Mouse (Mus musculus): ENCODE measurements around the gene Dnajc25. TPM values are rescaled to one million over a fixed set of nuclear protein-coding genes. Genes with fewer than 3 reads are reported as not detected.

Dnajc25 gene
- polyA plus RNA-seq (2012; rRNA removed) (1.4 and 2.4 TPM in 2 replicates), polyA plus RNA-seq (2014; fragmentation: Nextera tagmentation; extraction: Ambion mirVana) (5.4 and 7.1 TPM in 2 replicates)

- Histone ChIP-seq H3K27me3 (ENCODE audit: control insufficient read depth, insufficient read depth, low read length) (no peaks in the 10 kb centered on the region), H3K4me1 (replicated peaks; ENCODE audit: control insufficient read depth in 2 of 2, insufficient read depth in 2 of 2, low read length in 1 of 2) (peaks cover 29 to 41% of the 10 kb centered on the region in 2 experiments), H3K9me3 (ENCODE audit: control insufficient read depth, low read length) (no peaks in the 10 kb centered on the region), H3K27ac (no peak within 1 kb of the TSS), H3K9ac (replicated peaks) (no peak within 1 kb of the TSS), H3K4me3 (ENCODE audit: insufficient read depth in 1 of 2, low read depth in 2 of 2, low read length in 2 of 2) (no peak within 1 kb of the TSS), H3K36me3 (replicated peaks; ENCODE audit: control insufficient read depth, insufficient read depth, low read depth) (no peaks in the 10 kb centered on the region), H3K4me2 (ENCODE audit: low read depth) (no peak within 1 kb of the TSS)
- no peak for ATAC-seq (ENCODE audit: insufficient read depth)
- no peak for DNase-seq (ENCODE audit: low read depth in 3 of 3, low spot score in 3 of 3)
- TF ChIP-seq CTCF (IDR thresholded peaks at IDR 0.05; ENCODE audit: low read depth) (no peak), EP300 (IDR thresholded peaks at IDR 0.05; ENCODE audit: low read depth) (no peak)
- 47% methylated on average over 4 of the region's 4 CpGs for WGBS (ENCODE audit: insufficient replicate concordance)
Observed at GRCm38 (mm10) chr4:58994762-58995161, at the start of gene Dnajc25. Gene Dnajc25, plus strand, starts transcription at chr4:58995062.

DNA sequence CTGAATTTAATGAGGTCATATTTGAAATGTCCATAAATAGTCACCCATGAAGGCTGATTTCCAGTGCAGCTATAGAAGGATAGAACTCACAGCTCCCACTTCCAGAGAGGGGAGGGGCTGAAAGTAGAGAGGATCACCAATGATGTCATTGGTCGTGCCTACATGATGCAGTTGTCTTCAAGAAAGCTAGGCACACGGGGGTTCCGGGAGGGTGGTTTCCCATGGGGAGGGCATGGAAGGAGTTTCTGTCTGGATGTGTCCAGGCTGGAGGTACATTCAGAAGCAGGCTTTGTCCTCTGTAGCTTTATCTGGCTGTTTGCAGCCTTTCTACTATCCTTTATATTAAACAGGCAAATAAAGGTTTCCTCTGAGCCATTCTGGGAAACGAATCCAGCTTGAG is 46.5 kb upstream of the Dnajc25 start:
- 60% methylated on average over 4 of the region's 4 CpGs for WGBS (ENCODE audit: insufficient replicate concordance)
- TF ChIP-seq CTCF (IDR thresholded peaks at IDR 0.05; ENCODE audit: low read depth): no peak
- TF ChIP-seq EP300 (IDR thresholded peaks at IDR 0.05; ENCODE audit: low read depth): no peak
- no peak for DNase-seq (ENCODE audit: low read depth in 3 of 3, low spot score in 3 of 3)

GRCm38 (mm10) chr4:58952630-58953029 is 42.2 kb upstream of the Dnajc25 start:
- DNase-seq (ENCODE audit: low read depth in 3 of 3, low spot score in 3 of 3) (no peak), ATAC-seq (ENCODE audit: insufficient read depth) (no peak)
- no peak overlapping the region for H3K4me3 ChIP-seq (ENCODE audit: insufficient read depth in 1 of 2, low read depth in 2 of 2, low read length in 2 of 2)
- H3K9ac ChIP-seq (replicated peaks): no peak overlapping the region
- 83% methylated on average over 11 of the region's 11 CpGs for WGBS (ENCODE audit: insufficient replicate concordance)
- no peaks in the 10 kb centered on the region for H3K27me3 ChIP-seq (ENCODE audit: control insufficient read depth, insufficient read depth, low read length)
- no peak overlapping the region for H3K27ac ChIP-seq
- no peaks in the 10 kb centered on the region for H3K4me1 ChIP-seq (replicated peaks; ENCODE audit: control insufficient read depth in 2 of 2, insufficient read depth in 2 of 2, low read length in 1 of 2)
- H3K4me2 ChIP-seq (ENCODE audit: low read depth): no peak overlapping the region
- no peaks in the 10 kb centered on the region for H3K36me3 ChIP-seq (replicated peaks; ENCODE audit: control insufficient read depth, insufficient read depth, low read depth)
- TF ChIP-seq EP300 (IDR thresholded peaks at IDR 0.05; ENCODE audit: low read depth): no peak
- no peaks in the 10 kb centered on the region for H3K9me3 ChIP-seq (ENCODE audit: control insufficient read depth, low read length)

More for the DNA sequence above, 46.5 kb upstream of the Dnajc25 start:
- Histone ChIP-seq H3K4me3 (ENCODE audit: insufficient read depth in 1 of 2, low read depth in 2 of 2, low read length in 2 of 2) (no peak overlapping the region), H3K4me2 (ENCODE audit: low read depth) (no peak overlapping the region), H3K27me3 (ENCODE audit: control insufficient read depth, insufficient read depth, low read length) (peaks cover 23% of the 10 kb centered on the region), H3K9ac (replicated peaks) (no peak overlapping the region), H3K9me3 (ENCODE audit: control insufficient read depth, low read length) (no peaks in the 10 kb centered on the region), H3K27ac (no peak overlapping the region), H3K4me1 (replicated peaks; ENCODE audit: control insufficient read depth in 2 of 2, insufficient read depth in 2 of 2, low read length in 1 of 2) (0 out of 4 replicates have a peak, but pooled peaks cover 0 to 2% of the 10 kb centered on the region in 2 experiments), H3K36me3 (replicated peaks; ENCODE audit: control insufficient read depth, insufficient read depth, low read depth) (no peaks in the 10 kb centered on the region)
- no peak for ATAC-seq (ENCODE audit: insufficient read depth)

DNA sequence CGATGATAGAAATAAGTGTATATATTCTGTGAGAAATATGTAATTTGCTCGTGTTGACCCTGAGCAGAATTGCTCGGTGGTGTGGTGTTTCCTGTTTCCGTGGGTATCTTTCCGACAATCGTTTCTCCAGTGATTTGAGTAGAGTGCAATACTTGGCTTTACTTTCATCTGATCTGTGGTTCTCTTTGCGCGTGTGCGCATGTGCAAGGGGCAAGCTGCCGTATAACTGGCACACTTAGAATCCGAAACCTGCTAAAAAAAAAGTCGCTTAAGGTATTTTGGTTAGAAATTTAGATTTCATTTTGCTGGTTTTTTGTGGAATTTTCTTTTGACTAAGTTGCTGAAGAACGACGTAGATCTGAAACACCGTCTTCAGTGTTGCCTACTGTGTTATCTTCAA is 33.1 kb upstream of the Dnajc25 start:
- no peaks in the 10 kb centered on the region for H3K36me3 ChIP-seq (replicated peaks; ENCODE audit: control insufficient read depth, insufficient read depth, low read depth)
- no peak overlapping the region for H3K9ac ChIP-seq (replicated peaks)
- DNase-seq (ENCODE audit: low read depth in 3 of 3, low spot score in 3 of 3) (no peak), ATAC-seq (ENCODE audit: insufficient read depth) (no peak)
- H3K9me3 ChIP-seq (ENCODE audit: control insufficient read depth, low read length): no peaks in the 10 kb centered on the region
- H3K4me1 ChIP-seq (replicated peaks; ENCODE audit: control insufficient read depth in 2 of 2, insufficient read depth in 2 of 2, low read length in 1 of 2): no peaks in the 10 kb centered on the region
- WGBS (ENCODE audit: insufficient replicate concordance): 68% methylated on average over 15 of the region's 15 CpGs
- H3K4me2 ChIP-seq (ENCODE audit: low read depth): no peak overlapping the region
- no peak overlapping the region for H3K4me3 ChIP-seq (ENCODE audit: insufficient read depth in 1 of 2, low read depth in 2 of 2, low read length in 2 of 2)
- TF ChIP-seq EP300 (IDR thresholded peaks at IDR 0.05; ENCODE audit: low read depth) (no peak), CTCF (IDR thresholded peaks at IDR 0.05; ENCODE audit: low read depth) (no peak)
- no peak overlapping the region for H3K27ac ChIP-seq
- H3K27me3 ChIP-seq (ENCODE audit: control insufficient read depth, insufficient read depth, low read length): no peaks in the 10 kb centered on the region

GRCm38 (mm10) chr4:58963271-58963670 is 31.6 kb upstream of the Dnajc25 start:
- Histone ChIP-seq H3K36me3 (replicated peaks; ENCODE audit: control insufficient read depth, insufficient read depth, low read depth) (no peaks in the 10 kb centered on the region), H3K4me2 (ENCODE audit: low read depth) (no peak overlapping the region), H3K27me3 (ENCODE audit: control insufficient read depth, insufficient read depth, low read length) (no peaks in the 10 kb centered on the region), H3K9me3 (ENCODE audit: control insufficient read depth, low read length) (no peaks in the 10 kb centered on the region), H3K27ac (no peak overlapping the region), H3K4me3 (ENCODE audit: insufficient read depth in 1 of 2, low read depth in 2 of 2, low read length in 2 of 2) (no peak overlapping the region), H3K4me1 (replicated peaks; ENCODE audit: control insufficient read depth in 2 of 2, insufficient read depth in 2 of 2, low read length in 1 of 2) (no peaks in the 10 kb centered on the region), H3K9ac (replicated peaks) (no peak overlapping the region)
- WGBS (ENCODE audit: insufficient replicate concordance): 75% methylated on average over 4 of the region's 4 CpGs
- ATAC-seq (ENCODE audit: insufficient read depth) (no peak), DNase-seq (ENCODE audit: low read depth in 3 of 3, low spot score in 3 of 3) (no peak)
- TF ChIP-seq CTCF (IDR thresholded peaks at IDR 0.05; ENCODE audit: low read depth) (no peak), EP300 (IDR thresholded peaks at IDR 0.05; ENCODE audit: low read depth) (no peak)
